Mouse (Mus musculus) heart, adult 2 months (tissue): ENCODE measurements around the gene Pla2g12a.

Source experiments
- CTCF ChIP-seq: fragments of 200-600 bp; IDR thresholded peaks from 2 replicates; pipeline ENCODE4 v1.8.1; 2022; ENCODE audit warnings: antibody characterized with exemption, mild to moderate bottlenecking, moderate library complexity
- EP300 ChIP-seq: fragments of 200-500 bp; IDR thresholded peaks from 2 replicates; pipeline ENCODE4 v1.6.1; 2011; ENCODE audit warnings: low read depth, low read length, control low read depth; ENCODE audit not compliant: insufficient read depth
- POLR2A ChIP-seq: fragments of 200-500 bp; IDR thresholded peaks from 2 replicates; pipeline ENCODE4 v1.6.1; 2011; ENCODE audit warnings: mild to moderate bottlenecking, low read depth, low read length, control low read depth; ENCODE audit not compliant: insufficient read depth

- TF ChIP-seq EP300 = no peak
- TF ChIP-seq POLR2A = no peak
- TF ChIP-seq CTCF = no peak
Measured at GRCm38 (mm10) chr3:129917424-129917823, 39.0 kb downstream of the Pla2g12a start.
